9 mouse cellular contexts compared by ENCODE assay signal in the genomic region with DNA sequence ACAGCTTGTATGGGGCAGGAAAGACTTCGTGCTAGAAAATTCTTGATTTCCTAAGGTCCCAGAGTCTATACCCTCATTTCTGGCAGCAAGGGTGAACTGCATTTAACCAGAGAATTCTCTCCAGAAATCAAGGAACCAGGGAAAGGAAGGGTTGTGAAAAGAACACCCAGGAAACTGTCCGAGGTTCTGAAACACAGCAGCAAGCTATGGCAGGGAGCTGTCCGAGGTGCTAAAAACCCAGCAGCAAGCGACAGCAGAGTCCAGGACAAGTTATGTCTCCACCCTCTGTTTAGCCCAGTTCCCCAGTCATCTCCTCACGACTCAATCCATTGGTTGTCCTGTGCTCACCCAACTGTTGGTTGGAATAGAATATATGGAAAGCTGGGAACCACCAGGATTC.
DNase-seq lines count a peak whose midpoint lies in the region; ATAC-seq and TF ChIP-seq lines count a peak whose summit lies in the region.
"Had no signal": no experiment of that assay in that cellular context is flagged by ENCODE, and none has a peak within 500 bp of the region (broad histone marks: within the 10 kb centered on the region; RNA-seq: fewer than 3 reads in every experiment).

No protein-coding gene starts in this region.

- ATAC-seq in forebrain, postnatal 0 days = no peak
- no peak for ATAC-seq in forebrain, embryonic 16.5 days
- no peak for ATAC-seq in liver, embryonic 11.5 days (replicated peaks; ENCODE audit: low FRiP score)

- DNase-seq in forebrain, postnatal 0 days = peak; percentile 50
- DNase-seq in 3T3-L1 (ENCODE audit: low read depth, low spot score) = peak; percentile 74
- DNase-seq in adrenal gland, adult 18-20 months (ENCODE audit: low spot score in 2 of 2) = peak; percentile 59 to 61
- peak; percentile 29 for DNase-seq in gastrocnemius, postnatal 25 days
- peak; percentile 66 for DNase-seq in liver, embryonic 11.5 days (ENCODE audit: low spot score)
- peak; percentile 19 for DNase-seq in skeletal muscle tissue, adult 2 months (ENCODE audit: low read depth, low spot score)
- no peak for DNase-seq in frontal cortex, postnatal 25 days (ENCODE audit: low spot score in 2 of 2)

- no peaks in the 10 kb centered on the region for H3K9me3 ChIP-seq in forebrain, postnatal 0 days (ENCODE audit: low read length)
- H3K9me3 ChIP-seq in forebrain, embryonic 16.5 days (ENCODE audit: control insufficient read depth, low read length) = no peaks in the 10 kb centered on the region
- no peaks in the 10 kb centered on the region for H3K9me3 ChIP-seq in liver, embryonic 11.5 days (ENCODE audit: control insufficient read depth, low read length)
- H3K9me3 ChIP-seq: neural tube, embryonic 12.5 days had no signal

- H3K36me3 ChIP-seq in forebrain, postnatal 0 days (ENCODE audit: insufficient read depth) = no peaks in the 10 kb centered on the region
- no peaks in the 10 kb centered on the region for H3K36me3 ChIP-seq in forebrain, embryonic 16.5 days (ENCODE audit: control insufficient read depth, insufficient read depth)
- H3K36me3 ChIP-seq in liver, embryonic 11.5 days (ENCODE audit: control insufficient read depth, insufficient read depth, low read length) = no peaks in the 10 kb centered on the region
- H3K36me3 ChIP-seq: neural tube, embryonic 12.5 days had no signal

- no peaks in the 10 kb centered on the region for H3K27me3 ChIP-seq in forebrain, postnatal 0 days (ENCODE audit: insufficient read depth, low read length)
- H3K27me3 ChIP-seq in forebrain, embryonic 16.5 days (replicated peaks; ENCODE audit: control insufficient read depth, insufficient read depth, low read length) = no peaks in the 10 kb centered on the region
- no peaks in the 10 kb centered on the region for H3K27me3 ChIP-seq in liver, embryonic 11.5 days (replicated peaks; ENCODE audit: control insufficient read depth, insufficient read depth, low read length)
- H3K27me3 ChIP-seq: neural tube, embryonic 12.5 days had no signal

- H3K9ac ChIP-seq in forebrain, postnatal 0 days = no peak overlapping the region
- no peak overlapping the region for H3K9ac ChIP-seq in forebrain, embryonic 16.5 days (replicated peaks; ENCODE audit: low read depth, low read length)
- no peak overlapping the region for H3K9ac ChIP-seq in liver, embryonic 11.5 days (ENCODE audit: low read depth, low read length)
- H3K9ac ChIP-seq: neural tube, embryonic 12.5 days had no signal

- no peak overlapping the region for H3K4me2 ChIP-seq in forebrain, postnatal 0 days (ENCODE audit: low read depth)
- no peak overlapping the region for H3K4me2 ChIP-seq in forebrain, embryonic 16.5 days (ENCODE audit: low read length)
- no peak overlapping the region for H3K4me2 ChIP-seq in liver, embryonic 11.5 days
- H3K4me2 ChIP-seq: neural tube, embryonic 12.5 days had no signal

- no peaks in the 10 kb centered on the region for H3K4me1 ChIP-seq in forebrain, postnatal 0 days (ENCODE audit: insufficient read depth)
- H3K4me1 ChIP-seq in forebrain, embryonic 16.5 days (replicated peaks; ENCODE audit: control insufficient read depth, insufficient read depth, low read length) = 0 out of 2 replicates have a peak, but pooled peaks cover 5% of the 10 kb centered on the region
- no peaks in the 10 kb centered on the region for H3K4me1 ChIP-seq in liver, embryonic 11.5 days (replicated peaks; ENCODE audit: control insufficient read depth, insufficient read depth, low read length)
- H3K4me1 ChIP-seq: neural tube, embryonic 12.5 days had no signal

- H3K27ac ChIP-seq in forebrain, postnatal 0 days (ENCODE audit: low read depth, low read length) = no peak overlapping the region
- H3K27ac ChIP-seq in forebrain, embryonic 16.5 days (ENCODE audit: low read length) = no peak overlapping the region
- no peak overlapping the region for H3K27ac ChIP-seq in liver, embryonic 11.5 days (ENCODE audit: low read depth, low read length)
- H3K27ac ChIP-seq: neural tube, embryonic 12.5 days had no signal

- TF ChIP-seq CTCF in forebrain, postnatal 0 days (IDR thresholded peaks at IDR 0.05; ENCODE audit: low read depth) = no peak

- no peak overlapping the region for H3K4me3 ChIP-seq in forebrain, postnatal 0 days (ENCODE audit: low read depth, low read length)
- no peak overlapping the region for H3K4me3 ChIP-seq in forebrain, embryonic 16.5 days (replicated peaks; ENCODE audit: low read length)
- H3K4me3 ChIP-seq in liver, embryonic 11.5 days (ENCODE audit: low read depth, low read length) = no peak overlapping the region
- H3K4me3 ChIP-seq: neural tube, embryonic 12.5 days had no signal

- 15% methylated on average over 5 of the region's 5 CpGs for WGBS in forebrain, postnatal 0 days
- 11% methylated on average over 5 of the region's 5 CpGs for WGBS in forebrain, embryonic 16.5 days
- WGBS in liver, embryonic 11.5 days = 11% methylated on average over 5 of the region's 5 CpGs

Comparison
In these comparisons a context has a peak if more than half of its experiments do, and no peak if none do; other contexts are left out.
1. DNase-seq: peak in forebrain, postnatal 0 days (single experiment), 3T3-L1 (single experiment), adrenal gland, adult 18-20 months (2 of 2), gastrocnemius, postnatal 25 days (single experiment), liver, embryonic 11.5 days (single experiment) and skeletal muscle tissue, adult 2 months (single experiment); none in frontal cortex, postnatal 25 days (0 of 2).